9 mouse cellular contexts compared by ENCODE assay signal in genomic region chr15:80014031-80014320, GRCm38 (mm10). TPM values are rescaled to one million over a fixed set of nuclear protein-coding genes. Genes with fewer than 3 reads are reported as not detected.
DNase-seq lines count a peak whose midpoint lies in the region; ATAC-seq and TF ChIP-seq lines count a peak whose summit lies in the region.
"Had no signal": no experiment of that assay in that cellular context is flagged by ENCODE, and none has a peak within 500 bp of the region (broad histone marks: within the 10 kb centered on the region; RNA-seq: fewer than 3 reads in every experiment).

No protein-coding gene starts in this region.

- H3K9me3 ChIP-seq in heart, embryonic 11.5 days (replicated peaks; ENCODE audit: control insufficient read depth, low read length): no peaks in the 10 kb centered on the region
- H3K9me3 ChIP-seq in liver, embryonic 12.5 days (replicated peaks): no peaks in the 10 kb centered on the region
- no peaks in the 10 kb centered on the region for H3K9me3 ChIP-seq in stomach, postnatal 0 days (ENCODE audit: control insufficient read depth, low read length)

- peaks cover 63% of the 10 kb centered on the region for H3K27me3 ChIP-seq in heart, embryonic 11.5 days (ENCODE audit: control insufficient read depth, insufficient read depth, low read length)
- peaks cover 32% of the 10 kb centered on the region for H3K27me3 ChIP-seq in thymus, adult 2 months (ENCODE audit: control insufficient read depth, insufficient read depth, low read length)
- H3K27me3 ChIP-seq in liver, embryonic 12.5 days (replicated peaks): peaks cover 75% of the 10 kb centered on the region
- H3K27me3 ChIP-seq in stomach, postnatal 0 days (ENCODE audit: control insufficient read depth, insufficient read depth, low read length): 0 out of 2 replicates have a peak, but pooled peaks cover 4% of the 10 kb centered on the region

- H3K27ac ChIP-seq in heart, embryonic 11.5 days (ENCODE audit: low read depth, low read length): no peak overlapping the region
- no peak overlapping the region for H3K27ac ChIP-seq in thymus, adult 2 months (ENCODE audit: control insufficient read depth, insufficient read depth, low read length)
- peak overlapping the region; percentile 30; the same call in 1 of the 2 replicates for H3K27ac ChIP-seq in liver, embryonic 12.5 days
- H3K27ac ChIP-seq in stomach, postnatal 0 days (replicated peaks): peak overlapping the region; percentile 94

- TF ChIP-seq POLR2A in thymus, adult 2 months (IDR thresholded peaks at IDR 0.05; ENCODE audit: control insufficient read depth, extremely low read depth, insufficient read depth, low read length, poor library complexity): no peak

- no peak for ATAC-seq in heart, embryonic 11.5 days (replicated peaks; ENCODE audit: insufficient number of reproducible peaks, low FRiP score, low TSS enrichment)
- ATAC-seq in liver, embryonic 12.5 days: no peak
- no peak for ATAC-seq in stomach, postnatal 0 days (ENCODE audit: low FRiP score, low TSS enrichment)

- no peak for TF ChIP-seq CTCF in thymus, adult 2 months (IDR thresholded peaks at IDR 0.05; ENCODE audit: borderline replicate concordance, control insufficient read depth, extremely low read depth, insufficient read depth, low read length, poor library complexity)
- TF ChIP-seq CTCF in stomach, postnatal 0 days (IDR thresholded peaks at IDR 0.05; ENCODE audit: low read depth): no peak

- peaks cover 38% of the 10 kb centered on the region for H3K4me1 ChIP-seq in heart, embryonic 11.5 days (ENCODE audit: control insufficient read depth, insufficient read depth, low read length)
- H3K4me1 ChIP-seq in thymus, adult 2 months (replicated peaks; ENCODE audit: control insufficient read depth, insufficient read depth, low read length): peaks cover 49% of the 10 kb centered on the region
- H3K4me1 ChIP-seq in liver, embryonic 12.5 days: peaks cover 41% of the 10 kb centered on the region
- H3K4me1 ChIP-seq in stomach, postnatal 0 days (replicated peaks; ENCODE audit: control insufficient read depth, insufficient read depth): peaks cover 5% of the 10 kb centered on the region; the same call in 1 of the 2 replicates

- no peaks in the 10 kb centered on the region for H3K36me3 ChIP-seq in heart, embryonic 11.5 days (ENCODE audit: control insufficient read depth, insufficient read depth, low read length)
- no peaks in the 10 kb centered on the region for H3K36me3 ChIP-seq in thymus, adult 2 months (ENCODE audit: control insufficient read depth, insufficient read depth, low read length)
- no peaks in the 10 kb centered on the region for H3K36me3 ChIP-seq in liver, embryonic 12.5 days
- no peaks in the 10 kb centered on the region for H3K36me3 ChIP-seq in stomach, postnatal 0 days (ENCODE audit: control insufficient read depth, insufficient read depth, low read length)

- H3K4me3 ChIP-seq in heart, embryonic 11.5 days (ENCODE audit: low read depth, low read length): peak overlapping the region; percentile 67
- H3K4me3 ChIP-seq in thymus, adult 2 months (ENCODE audit: control insufficient read depth, insufficient read depth, low read length): peak overlapping the region; percentile 36
- H3K4me3 ChIP-seq in liver, embryonic 12.5 days: peak overlapping the region; percentile 58
- H3K4me3 ChIP-seq in stomach, postnatal 0 days (ENCODE audit: low read depth, low read length): peak overlapping the region; percentile 70

- peak overlapping the region; percentile 98 for H3K4me2 ChIP-seq in heart, embryonic 11.5 days
- H3K4me2 ChIP-seq in liver, embryonic 12.5 days: peak overlapping the region; percentile 79
- H3K4me2 ChIP-seq in stomach, postnatal 0 days (replicated peaks; ENCODE audit: low read depth): peak overlapping the region; percentile 97

- WGBS in heart, embryonic 11.5 days (ENCODE audit: insufficient replicate concordance): under 1% methylated on average over 37 of the region's 37 CpGs
- WGBS in thymus, adult 2 months: under 1% methylated on average over 27 of the region's 37 CpGs
- under 1% methylated on average over 37 of the region's 37 CpGs for WGBS in liver, embryonic 12.5 days (ENCODE audit: insufficient replicate concordance)
- 1% methylated on average over 36 of the region's 37 CpGs for WGBS in stomach, postnatal 0 days

- DNase-seq in heart, adult 11 months: no peak
- no peak for DNase-seq in thymus, adult 2 months
- no peak for DNase-seq in thymus, adult 18-20 months
- no peak for DNase-seq in stomach, postnatal 0 days (ENCODE audit: low spot score)
- no peak for DNase-seq in gastrocnemius, postnatal 4 days (ENCODE audit: low spot score in 2 of 2)
- no peak for DNase-seq in frontal cortex, postnatal 14 days (ENCODE audit: low spot score in 2 of 2)
- DNase-seq: left cerebral cortex, postnatal 4 days had no signal

- H3K9ac ChIP-seq in heart, embryonic 11.5 days (ENCODE audit: low read depth, low read length): peak overlapping the region; percentile 74
- peak overlapping the region; percentile 64 for H3K9ac ChIP-seq in liver, embryonic 12.5 days
- peak overlapping the region; percentile 87 for H3K9ac ChIP-seq in stomach, postnatal 0 days (ENCODE audit: low read length)

- no peak for TF ChIP-seq EP300 in stomach, postnatal 0 days (optimal IDR thresholded peaks at IDR 0.05)

RNA-seq across cellular contexts. Expression of gene Pdgfb, which starts 0.8 kb away (rescaled TPM):
- polyA plus RNA-seq in heart, embryonic 11.5 days (2014; fragmentation: Nextera tagmentation; extraction: Ambion mirVana): 1.3 and 2.0 TPM in 2 replicates
- polyA plus RNA-seq in thymus, adult 2 months (2012; rRNA removed): 10.9 and 11.6 TPM in 2 replicates
- polyA plus RNA-seq in liver, embryonic 12.5 days (2016; fragmentation: Nextera tagmentation; extraction: Ambion mirVana): 1.6 and 2.2 TPM in 2 replicates
- polyA plus RNA-seq in stomach, postnatal 0 days (2015; fragmentation: Nextera tagmentation; extraction: Ambion mirVana): 3.1 and 3.6 TPM in 2 replicates
- 10 to 100 TPM; 51.5 to 52.8 TPM for total RNA-seq in gastrocnemius, postnatal 4 days (2021)

RNA-seq across cellular contexts. Expression of gene Cbx7, which starts 43.1 kb away (rescaled TPM):
- polyA plus RNA-seq in heart, embryonic 11.5 days (2014; fragmentation: Nextera tagmentation; extraction: Ambion mirVana): 0.72 and 1.1 TPM in 2 replicates
- polyA plus RNA-seq in thymus, adult 2 months (2012; rRNA removed): 61.9 and 72.6 TPM in 2 replicates
- polyA plus RNA-seq in liver, embryonic 12.5 days (2016; fragmentation: Nextera tagmentation; extraction: Ambion mirVana): 1.8 and 2.0 TPM in 2 replicates
- polyA plus RNA-seq in stomach, postnatal 0 days (2015; fragmentation: Nextera tagmentation; extraction: Ambion mirVana): 4.8 and 5.5 TPM in 2 replicates
- 1 to 10 TPM; 2.1 TPM for total RNA-seq in gastrocnemius, postnatal 4 days (2021)

Comparison
In these comparisons a context has a peak if more than half of its experiments do, and no peak if none do; other contexts are left out.
1. H3K27ac ChIP-seq: peak in liver, embryonic 12.5 days (single experiment) and stomach, postnatal 0 days (single experiment); none in heart, embryonic 11.5 days (single experiment) and thymus, adult 2 months (single experiment).
2. Peak in every context shown above with its lines, with median percentiles within 50 percentile points of each other: H3K4me2 ChIP-seq, H3K4me3 ChIP-seq and H3K9ac ChIP-seq.